Mouse (Mus musculus) urinary bladder, postnatal 4 days (tissue): ENCODE measurements around the gene Polr2i.
A peak's percentile ranks its signal among the peaks of the same experiment; 100 is the strongest.

Experiments used
- DNase-seq, 2 experiments: peaks; one replicate each; pipeline ENCODE4 v3.0.0; 2021 to 2022; ENCODE audit warnings: low spot score in 2 of 2

Polr2i gene

GRCm38 (mm10) chr7:30265531-30265930 is 33.8 kb downstream of the Polr2i start:
- no peak for DNase-seq

- DNase-seq = no peak
Observed at GRCm38 (mm10) chr7:30265935-30266334, 34.2 kb downstream of the Polr2i start.

GRCm38 (mm10) chr7:30266780-30267179 is 35.0 kb downstream of the Polr2i start:
- no peak for DNase-seq

- no peak for DNase-seq
Observed at GRCm38 (mm10) chr7:30269641-30270040, 37.9 kb downstream of the Polr2i start.

GRCm38 (mm10) chr7:30274383-30274782 is 42.6 kb downstream of the Polr2i start:
- DNase-seq = no peak

- DNase-seq = no peak
Observed at GRCm38 (mm10) chr7:30278911-30279310, 47.2 kb downstream of the Polr2i start.

GRCm38 (mm10) chr7:30279536-30279935 is 47.8 kb downstream of the Polr2i start:
- DNase-seq = no peak

GRCm38 (mm10) chr7:30279951-30280669 is 48.4 kb downstream of the Polr2i start, which contains the start of the genes Thap8 and Wdr62:
Thap8 (plus strand) TSS chr7:30280094.
Wdr62 (minus strand) TSS chr7:30280419.
- DNase-seq = peak; percentile 90 to 94

- peak; percentile 85 to 89 for DNase-seq
Observed at GRCm38 (mm10) chr7:30280670-30281138, 49.0 kb downstream of the Polr2i start.

- no peak for DNase-seq
Observed at GRCm38 (mm10) chr7:30281522-30281921, 49.8 kb downstream of the Polr2i start.

GRCm38 (mm10) chr7:30282740-30283139 is 51.0 kb downstream of the Polr2i start:
- DNase-seq = no peak
